Mouse (Mus musculus): Measurements from ENCODE around the gene Gm10142.
"Not testable (repeated sequence)": the region's sequence is repeated elsewhere in the genome, so short reads cannot be mapped to it uniquely, and the experiment has no call there.

The Gm10142 gene

GRCm38 (mm10) chr10:77715507-77715906 lies at the start of gene Gm10142:
Gene Gm10142 (plus strand): TSS chr10:77715807.
- no peak for DNase-seq (ENCODE audit: low spot score)

- DNase-seq (ENCODE audit: low spot score), result no peak
Observed at GRCm38 (mm10) chr10:77666342-77666741, 49.3 kb upstream of the Gm10142 start.

DNA sequence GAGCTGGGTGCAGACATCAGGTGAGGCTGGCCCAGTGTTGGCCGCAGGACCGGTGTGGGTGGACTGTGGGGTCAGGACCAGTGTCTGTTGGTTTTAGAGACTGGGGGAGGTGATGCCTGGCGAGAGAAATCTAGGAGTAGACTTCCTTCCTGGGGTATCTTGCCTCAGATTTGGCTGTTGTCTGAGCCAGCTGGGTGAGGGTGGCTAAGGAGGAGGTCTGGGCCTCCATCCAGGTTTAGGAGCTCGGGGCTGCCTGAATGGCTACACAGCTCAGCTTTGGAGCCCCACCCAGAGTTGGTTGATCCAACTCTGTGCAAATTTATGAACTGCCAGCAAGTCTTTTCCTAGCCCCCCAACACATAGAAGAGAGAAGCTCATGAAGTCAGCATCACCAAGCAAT lies 48.2 kb upstream of the Gm10142 start:
- no peak for DNase-seq (ENCODE audit: low spot score)

GRCm38 (mm10) chr10:77670710-77671109 lies 44.9 kb upstream of the Gm10142 start:
- no peak for DNase-seq (ENCODE audit: low spot score)

DNA sequence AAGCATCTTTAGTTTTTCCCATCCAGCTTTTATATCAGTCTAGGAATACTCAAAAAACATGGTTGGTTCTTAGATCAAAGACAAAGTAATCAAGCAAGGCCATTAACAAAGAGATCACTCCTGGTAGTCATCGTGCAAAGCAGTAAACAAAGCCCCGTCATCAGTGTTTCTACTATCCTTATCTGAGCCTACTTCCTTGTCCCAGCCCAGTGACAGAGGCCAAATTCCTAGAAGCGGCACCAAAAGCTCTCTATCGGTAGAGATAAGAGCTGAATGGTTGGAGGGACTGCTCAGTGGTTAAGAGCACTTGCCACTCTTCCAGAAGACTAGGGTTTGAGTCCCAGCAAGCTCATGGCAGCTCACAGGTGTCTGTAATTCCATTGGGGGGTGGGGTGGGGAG lies 44.1 kb upstream of the Gm10142 start:
- DNase-seq (ENCODE audit: low spot score), result no peak

DNA sequence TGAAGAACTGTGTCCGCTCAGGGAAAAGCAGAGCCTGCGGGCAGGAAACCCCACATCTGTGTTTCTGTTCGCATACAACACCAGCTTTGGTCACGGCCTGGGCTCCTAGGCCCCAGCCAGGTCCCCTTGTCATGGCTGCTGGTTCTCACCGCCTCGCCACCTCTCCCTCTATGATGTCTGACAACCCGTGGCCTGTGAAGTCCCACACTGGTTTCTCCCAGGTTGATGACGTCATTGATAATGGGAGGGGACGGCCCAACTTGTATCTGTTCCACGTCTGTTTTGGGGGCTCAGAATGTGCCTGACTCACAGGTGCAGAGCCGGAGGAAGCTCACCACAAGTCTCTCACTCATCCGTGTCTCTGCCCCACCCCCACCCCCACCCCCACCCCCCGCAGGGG lies 41.8 kb upstream of the Gm10142 start:
- DNase-seq (ENCODE audit: low spot score), result no peak

DNA sequence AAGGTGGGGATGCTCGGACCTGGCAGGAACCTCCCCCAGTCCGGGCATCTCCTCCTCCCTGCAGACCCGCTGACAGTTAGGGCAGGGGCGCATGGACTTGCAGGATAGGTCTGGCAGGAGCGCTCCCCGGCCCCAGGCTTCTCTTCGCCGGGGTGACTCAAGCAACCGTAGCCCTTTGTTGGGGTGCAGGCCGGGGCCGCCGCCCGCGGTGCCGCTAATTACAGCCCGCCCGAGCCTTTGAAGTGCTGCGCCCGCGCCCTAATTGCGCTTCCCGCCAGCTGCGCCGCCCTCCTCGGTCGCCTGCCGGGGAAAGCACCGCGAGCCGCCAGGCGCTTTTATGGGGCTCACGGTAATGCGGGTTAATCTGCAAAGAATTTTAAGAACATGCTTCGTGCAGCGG lies 38.0 kb upstream of the Gm10142 start:
- no peak for DNase-seq (ENCODE audit: low spot score)

GRCm38 (mm10) chr10:77682994-77683393 lies 32.6 kb upstream of the Gm10142 start:
- DNase-seq (ENCODE audit: low spot score), result no peak

- DNase-seq (ENCODE audit: low spot score), result no peak
Observed at GRCm38 (mm10) chr10:77684181-77684580, 31.4 kb upstream of the Gm10142 start.

- DNase-seq (ENCODE audit: low spot score), result no peak
Observed at GRCm38 (mm10) chr10:77685895-77686664, 29.5 kb upstream of the Gm10142 start, which contains the start of gene Tspear. Gene Tspear (plus strand): TSS chr10:77686569.

- no peak for DNase-seq (ENCODE audit: low spot score)
Observed at GRCm38 (mm10) chr10:77687021-77687420, 28.6 kb upstream of the Gm10142 start.

- not testable (repeated sequence) for DNase-seq (ENCODE audit: low spot score)
Observed at GRCm38 (mm10) chr10:77690356-77690807, 25.2 kb upstream of the Gm10142 start, which contains the start of gene Gm19402. Gene Gm19402 (minus strand): TSS chr10:77690757.

DNA sequence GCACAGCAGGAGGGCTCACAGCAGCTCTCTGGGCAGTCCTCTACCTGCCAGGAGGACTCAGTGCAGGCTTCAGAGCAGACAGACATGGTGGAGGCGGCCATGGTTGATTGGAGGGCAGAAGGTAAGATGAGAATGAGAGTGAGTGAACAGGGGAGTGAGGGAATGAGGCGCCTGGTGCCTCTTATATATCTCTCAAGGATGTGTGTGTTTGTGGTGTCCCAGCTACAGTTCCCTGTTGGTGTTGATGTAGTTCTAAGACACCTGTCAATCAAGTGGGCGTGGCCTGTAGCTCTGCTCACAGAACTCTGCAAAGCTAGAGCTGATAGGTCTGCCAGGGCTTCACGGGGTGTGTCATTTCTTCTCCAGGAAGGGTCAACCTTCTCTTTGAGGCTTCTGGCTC lies 18.5 kb upstream of the Gm10142 start, which contains the start of gene Gm9508:
Gene Gm9508 (minus strand): TSS at position 101 of the 400 bp plus-strand sequence.
- no peak for DNase-seq (ENCODE audit: low spot score)

GRCm38 (mm10) chr10:77706326-77706725 lies 9.3 kb upstream of the Gm10142 start, which contains the start of gene Gm10272:
Gene Gm10272 (plus strand): TSS chr10:77706626.
- DNase-seq (ENCODE audit: low spot score), result no peak

GRCm38 (mm10) chr10:77709831-77710230 lies 5.8 kb upstream of the Gm10142 start:
- no peak for DNase-seq (ENCODE audit: low spot score)

- not testable (repeated sequence) for DNase-seq (ENCODE audit: low spot score)
Observed at GRCm38 (mm10) chr10:77711157-77711556, 4.5 kb upstream of the Gm10142 start, which contains the start of gene Gm10024. Gene Gm10024 (plus strand): TSS chr10:77711457.

- DNase-seq (ENCODE audit: low spot score), result no peak
Observed at GRCm38 (mm10) chr10:77713734-77714133, 1.9 kb upstream of the Gm10142 start.

- not testable (repeated sequence) for DNase-seq (ENCODE audit: low spot score)
Observed at GRCm38 (mm10) chr10:77720299-77720698, 4.7 kb downstream of the Gm10142 start, which contains the start of gene Krtap12-1. Gene Krtap12-1 (plus strand): TSS chr10:77720599.

GRCm38 (mm10) chr10:77724855-77725254 lies 9.2 kb downstream of the Gm10142 start:
- DNase-seq (ENCODE audit: low spot score), result no peak

- no peak for DNase-seq (ENCODE audit: low spot score)
Observed at GRCm38 (mm10) chr10:77726186-77726585, 10.6 kb downstream of the Gm10142 start, which contains the start of gene Gm10100. Gene Gm10100 (plus strand): TSS chr10:77726486.

DNA sequence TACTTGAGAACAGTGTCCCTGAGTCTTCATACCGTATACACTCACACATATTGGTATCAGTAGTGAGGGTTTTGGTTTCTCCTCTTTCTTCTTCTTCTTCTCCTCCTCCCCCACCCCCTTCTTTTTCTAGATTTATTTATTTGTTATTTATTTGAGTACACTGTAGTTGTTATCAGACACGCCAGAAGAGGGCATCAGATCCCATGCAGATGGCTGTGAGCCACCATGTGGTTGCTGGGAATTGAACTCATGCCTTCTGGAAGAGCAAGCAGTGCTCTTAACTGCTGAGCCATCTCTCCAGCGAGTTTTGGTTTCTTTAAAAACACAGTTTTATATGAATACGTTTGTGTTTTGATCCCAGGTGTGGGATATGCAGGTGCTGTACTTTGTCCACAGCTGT lies 12.7 kb downstream of the Gm10142 start:
- no peak for DNase-seq (ENCODE audit: low spot score)

GRCm38 (mm10) chr10:77729241-77729640 lies 13.6 kb downstream of the Gm10142 start:
- no peak for DNase-seq (ENCODE audit: low spot score)

- DNase-seq (ENCODE audit: low spot score), result no peak
Observed at GRCm38 (mm10) chr10:77735928-77736327, 20.3 kb downstream of the Gm10142 start.
